Mouse (Mus musculus) gastrocnemius, postnatal 10 days (tissue): ENCODE results near the gene Inava. TPM values are rescaled to one million over a fixed set of nuclear protein-coding genes. Genes with fewer than 3 reads are reported as not detected.
A peak's percentile ranks its signal among the peaks of the same experiment; 100 is the strongest.

Source experiments
- DNase-seq: peaks from one replicate; pipeline ENCODE4 v3.0.0; 2021; ENCODE audit warnings: mixed read lengths
- long read RNA-seq, 2 experiments: library from polyadenylated mRNA; stranded (forward); transcript quantifications; one replicate each; pipeline ENCODE4 v2.0.0; 2021
- total RNA-seq, 2 experiments: library from RNA; stranded (reverse); gene quantifications; 2 replicates each; pipeline ENCODE4 v1.2.3; 2021

The Inava gene
- total RNA-seq, result under 1 TPM in 1 of 2 experiments, not detected in 1; 0.28 TPM
- long read RNA-seq, experiment 1, partial matches to known transcripts, result 1 of 1 reads
- long read RNA-seq, experiment 1, other reads (novel, unspliced or antisense), result 0 of 1 reads
- long read RNA-seq, experiment 2, result 0 reads

GRCm38 (mm10) chr1:136233892-136234594 is at the start of gene Inava:
Gene Inava (minus strand): TSS chr1:136234264.
- peak; percentile 27 for DNase-seq

GRCm38 (mm10) chr1:136277366-136277765 is 43.3 kb upstream of the Inava start:
- DNase-seq, result no peak

GRCm38 (mm10) chr1:136268224-136268623 is 34.2 kb upstream of the Inava start:
- DNase-seq, result no peak

- DNase-seq, result no peak
Measured at GRCm38 (mm10) chr1:136266127-136266526, 32.1 kb upstream of the Inava start.

- no peak for DNase-seq
Measured at GRCm38 (mm10) chr1:136263355-136263754, 29.3 kb upstream of the Inava start.

- no peak for DNase-seq
Measured at GRCm38 (mm10) chr1:136260635-136261238, 26.7 kb upstream of the Inava start, which contains the start of gene Gpr25. Gene Gpr25 (minus strand): TSS chr1:136260873.

- DNase-seq, result peak; percentile 68
Measured at GRCm38 (mm10) chr1:136259893-136260634, 26.0 kb upstream of the Inava start.

- DNase-seq, result no peak
Measured at GRCm38 (mm10) chr1:136259543-136259892, 25.5 kb upstream of the Inava start.

- no peak for DNase-seq
Measured at GRCm38 (mm10) chr1:136258495-136258894, 24.4 kb upstream of the Inava start.

GRCm38 (mm10) chr1:136255657-136256056 is 21.6 kb upstream of the Inava start:
- no peak for DNase-seq

- DNase-seq, result no peak
Measured at GRCm38 (mm10) chr1:136255174-136255573, 21.1 kb upstream of the Inava start.

GRCm38 (mm10) chr1:136254503-136255065 is 20.5 kb upstream of the Inava start:
- no peak for DNase-seq

- DNase-seq, result no peak
Measured at GRCm38 (mm10) chr1:136253472-136253871, 19.4 kb upstream of the Inava start.

- no peak for DNase-seq
Measured at GRCm38 (mm10) chr1:136249662-136250061, 15.6 kb upstream of the Inava start.

GRCm38 (mm10) chr1:136247393-136247792 is 13.3 kb upstream of the Inava start:
- no peak for DNase-seq

GRCm38 (mm10) chr1:136244469-136244868 is 10.4 kb upstream of the Inava start:
- DNase-seq, result no peak

GRCm38 (mm10) chr1:136241801-136242200 is 7.7 kb upstream of the Inava start:
- no peak for DNase-seq

- no peak for DNase-seq
Measured at GRCm38 (mm10) chr1:136238495-136238894, 4.4 kb upstream of the Inava start.

GRCm38 (mm10) chr1:136234595-136235092 is 580 bp upstream of the Inava start:
- no peak for DNase-seq

- no peak for DNase-seq
Measured at GRCm38 (mm10) chr1:136232986-136233790, 876 bp downstream of the Inava start.

- no peak for DNase-seq
Measured at GRCm38 (mm10) chr1:136232285-136232926, 1.7 kb downstream of the Inava start.
